Mouse (Mus musculus) 3134 (cell line): ENCODE data around the gene Slc5a12.

ENCODE experiments used
- DNase-seq: peaks from one replicate; pipeline ENCODE4 v3.0.0-alpha.2; 2011; ENCODE audit warnings: low spot score; ENCODE audit not compliant: insufficient read length; ENCODE audit errors: extremely low read depth

The Slc5a12 gene

GRCm38 (mm10) chr2:110596932-110597331 lies at the start of gene Slc5a12:
Gene Slc5a12 (plus strand): TSS chr2:110597298.
- DNase-seq = no peak

GRCm38 (mm10) chr2:110556098-110556497 lies 41.0 kb upstream of the Slc5a12 start:
- no peak for DNase-seq

DNA sequence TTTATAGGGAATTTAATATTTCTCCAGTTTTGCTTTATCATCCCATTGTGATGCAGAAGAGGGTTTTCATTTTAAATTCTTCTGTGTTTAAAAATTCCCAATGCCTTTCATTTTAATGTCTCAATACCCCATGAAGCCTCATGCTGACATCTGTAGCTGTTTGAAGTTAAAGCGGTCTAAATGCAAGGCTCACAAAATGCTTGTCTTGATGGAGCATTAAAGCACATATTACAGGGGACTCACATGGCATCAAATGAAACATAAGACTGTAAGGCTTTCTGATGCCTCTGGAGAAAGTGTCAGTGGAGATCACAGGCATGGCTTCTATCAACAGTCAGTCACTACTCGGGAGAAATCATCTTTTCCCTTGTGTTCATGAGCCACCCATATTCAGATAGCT lies 34.5 kb upstream of the Slc5a12 start:
- DNase-seq = no peak

- peak; percentile 10 for DNase-seq
Observed at GRCm38 (mm10) chr2:110564673-110565627, 32.1 kb upstream of the Slc5a12 start.

DNA sequence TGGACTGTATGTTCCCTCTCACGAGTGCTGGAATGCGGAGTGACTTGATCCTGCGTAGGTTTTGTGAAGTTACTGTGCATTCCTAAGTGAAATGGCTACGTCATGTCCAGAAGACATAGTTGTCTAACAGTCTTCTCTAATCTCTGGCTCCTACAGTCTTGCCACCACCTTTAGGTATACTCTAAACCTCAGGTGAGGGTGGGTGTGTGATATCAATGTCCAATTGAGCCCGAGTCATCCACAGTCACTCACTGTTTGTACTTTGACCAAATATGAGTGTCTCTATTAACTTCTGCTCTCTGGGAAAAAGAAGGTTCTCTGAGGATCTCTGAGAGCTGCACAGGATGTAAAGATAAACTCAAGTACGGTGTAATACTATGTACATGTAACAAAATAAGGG lies 10.4 kb upstream of the Slc5a12 start:
- no peak for DNase-seq

- no peak for DNase-seq
Observed at GRCm38 (mm10) chr2:110590007-110590406, 7.1 kb upstream of the Slc5a12 start.

GRCm38 (mm10) chr2:110592276-110592675 lies 4.8 kb upstream of the Slc5a12 start:
- no peak for DNase-seq

DNA sequence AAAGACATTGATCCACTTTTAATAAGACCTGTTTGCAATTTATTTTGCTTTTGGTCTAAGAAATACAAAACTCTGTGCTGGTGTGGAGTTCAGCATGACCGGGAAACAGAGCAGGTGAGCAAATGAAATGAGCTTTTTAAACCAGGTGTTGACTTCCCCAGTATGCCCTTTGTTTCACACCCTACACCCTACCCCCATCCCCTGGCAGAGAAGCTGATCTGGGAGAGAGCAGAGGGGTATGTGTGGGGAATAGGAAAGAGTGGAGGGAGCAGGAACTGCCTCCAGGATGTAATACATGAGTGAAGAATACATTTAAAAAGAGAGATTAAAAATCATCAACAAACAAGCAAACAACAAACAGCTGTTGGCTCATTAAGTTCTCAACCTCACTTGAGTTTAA lies 47.3 kb downstream of the Slc5a12 start:
- no peak for DNase-seq

GRCm38 (mm10) chr2:110644846-110645245 lies 47.7 kb downstream of the Slc5a12 start:
- no peak for DNase-seq

- no peak for DNase-seq
Observed at GRCm38 (mm10) chr2:110663329-110663728, 66.2 kb downstream of the Slc5a12 start.

GRCm38 (mm10) chr2:110671071-110671624 lies 74.0 kb downstream of the Slc5a12 start:
- no peak for DNase-seq
